Comparison of ENCODE assay signal across 12 mouse cellular contexts in the genomic region with DNA sequence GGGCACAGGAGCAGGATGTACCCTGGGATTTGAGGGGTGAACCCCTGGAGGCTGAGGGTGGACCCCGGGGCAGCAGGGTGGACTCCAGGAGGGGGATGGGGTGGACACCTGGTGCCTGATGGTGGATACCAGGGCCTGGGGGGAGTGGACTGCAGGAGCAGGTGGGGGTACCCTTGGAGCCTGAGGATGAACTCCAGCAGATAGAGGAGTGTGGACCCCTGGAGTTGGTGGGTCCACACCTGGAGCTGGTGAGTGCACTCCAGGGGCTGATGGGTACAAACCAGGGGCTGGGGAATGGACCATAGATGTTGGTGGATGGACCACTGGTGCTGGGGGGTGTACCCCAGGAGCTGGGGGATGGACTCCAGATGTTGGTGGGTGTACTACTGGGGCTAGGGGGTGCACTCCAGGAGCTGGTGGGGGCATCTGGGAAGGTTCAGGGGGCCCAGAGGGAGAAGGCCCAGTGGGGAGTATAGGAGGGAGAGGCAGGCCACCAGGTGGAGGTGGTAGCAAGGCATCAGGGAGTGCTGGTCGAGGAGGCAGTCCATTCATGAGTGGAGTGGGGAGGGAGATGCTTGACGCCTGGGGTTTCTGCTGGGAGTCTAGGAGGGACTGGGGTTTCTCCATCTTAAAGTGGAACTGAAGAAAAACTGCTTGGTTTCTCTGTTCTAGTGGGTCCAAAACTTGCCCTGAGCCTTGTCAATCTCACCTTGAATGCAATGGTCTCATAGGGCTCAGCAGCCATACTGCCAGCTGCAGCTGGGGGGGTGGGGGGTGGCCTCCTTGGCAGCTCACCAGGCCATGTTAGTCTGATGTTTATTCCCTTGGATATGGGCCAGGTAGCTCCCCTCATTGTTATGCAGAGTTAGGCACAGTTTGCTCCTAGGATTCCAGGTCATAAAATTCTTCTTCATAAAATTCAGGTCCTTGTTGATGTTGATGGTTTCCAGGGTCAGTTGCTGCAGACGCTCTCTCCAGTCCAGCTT.
DNase-seq lines count a peak whose midpoint lies in the region; ATAC-seq and TF ChIP-seq lines count a peak whose summit lies in the region.
"Had no signal": no experiment of that assay in that cellular context is flagged by ENCODE, and none has a peak within 500 bp of the region (broad histone marks: within the 10 kb centered on the region; RNA-seq: fewer than 3 reads in every experiment).

No protein-coding gene starts in this region.

- TF ChIP-seq CTCF in forebrain, postnatal 0 days (IDR thresholded peaks at IDR 0.05; ENCODE audit: low read depth) = no peak
- TF ChIP-seq CTCF in kidney, postnatal 0 days (IDR thresholded peaks at IDR 0.05; ENCODE audit: low read depth) = no peak

- H3K27ac ChIP-seq in forebrain, embryonic 11.5 days (ENCODE audit: low read depth, low read length) = no peak overlapping the region
- H3K27ac ChIP-seq in forebrain, postnatal 0 days (ENCODE audit: low read depth, low read length) = no peak overlapping the region
- no peak overlapping the region for H3K27ac ChIP-seq in kidney, postnatal 0 days
- H3K27ac ChIP-seq in limb, embryonic 13.5 days = peak overlapping the region; percentile 6; the same call in 1 of the 2 replicates
- H3K27ac ChIP-seq: liver, embryonic 14.5 days had no signal

- no peaks in the 10 kb centered on the region for H3K4me1 ChIP-seq in forebrain, embryonic 11.5 days (replicated peaks; ENCODE audit: control insufficient read depth, insufficient read depth, low read length)
- H3K4me1 ChIP-seq in forebrain, postnatal 0 days (ENCODE audit: insufficient read depth) = no peaks in the 10 kb centered on the region
- no peaks in the 10 kb centered on the region for H3K4me1 ChIP-seq in kidney, postnatal 0 days (replicated peaks; ENCODE audit: insufficient read depth, low read length)
- H3K4me1 ChIP-seq in limb, embryonic 13.5 days = peaks cover 11% of the 10 kb centered on the region

- peak; percentile 39; the same call in 1 of the 2 replicates for ATAC-seq in forebrain, embryonic 11.5 days (replicated peaks; ENCODE audit: low FRiP score)
- ATAC-seq in forebrain, postnatal 0 days = no peak
- peak; percentile 61 for ATAC-seq in kidney, postnatal 0 days (replicated peaks; ENCODE audit: low FRiP score, low read depth)
- peak; percentile 66; the same call in 1 of the 2 replicates for ATAC-seq in limb, embryonic 13.5 days (ENCODE audit: low FRiP score, low read depth)
- ATAC-seq: intestine, postnatal 0 days had no signal

- H3K9me3 ChIP-seq in forebrain, embryonic 11.5 days (ENCODE audit: control insufficient read depth, low read length) = no peaks in the 10 kb centered on the region
- no peaks in the 10 kb centered on the region for H3K9me3 ChIP-seq in forebrain, postnatal 0 days (ENCODE audit: low read length)
- H3K9me3 ChIP-seq in kidney, postnatal 0 days (replicated peaks; ENCODE audit: low read length) = no peaks in the 10 kb centered on the region
- no peaks in the 10 kb centered on the region for H3K9me3 ChIP-seq in limb, embryonic 13.5 days

- H3K4me3 ChIP-seq in forebrain, embryonic 11.5 days (ENCODE audit: low read depth, low read length) = no peak overlapping the region
- H3K4me3 ChIP-seq in forebrain, postnatal 0 days (ENCODE audit: low read depth, low read length) = no peak overlapping the region
- H3K4me3 ChIP-seq in kidney, postnatal 0 days (replicated peaks; ENCODE audit: low read depth, low read length) = no peak overlapping the region
- no peak overlapping the region for H3K4me3 ChIP-seq in limb, embryonic 13.5 days

- H3K4me2 ChIP-seq in forebrain, embryonic 11.5 days (ENCODE audit: low read depth, low read length, severe bottlenecking) = no peak overlapping the region
- H3K4me2 ChIP-seq in forebrain, postnatal 0 days (ENCODE audit: low read depth) = no peak overlapping the region
- no peak overlapping the region for H3K4me2 ChIP-seq in kidney, postnatal 0 days (ENCODE audit: low read length)
- no peak overlapping the region for H3K4me2 ChIP-seq in limb, embryonic 13.5 days (replicated peaks)

- intact Hi-C loops in left cerebral cortex, postnatal 4 days (cut with DNase I) = no loop called here

- no peak overlapping the region for H3K9ac ChIP-seq in forebrain, embryonic 11.5 days (ENCODE audit: low read length)
- H3K9ac ChIP-seq in forebrain, postnatal 0 days = no peak overlapping the region
- H3K9ac ChIP-seq in kidney, postnatal 0 days (ENCODE audit: low read depth, low read length) = no peak overlapping the region
- H3K9ac ChIP-seq in limb, embryonic 13.5 days = no peak overlapping the region
- H3K9ac ChIP-seq: liver, embryonic 14.5 days had no signal

- DNase-seq in forebrain, embryonic 11.5 days (ENCODE audit: low spot score) = no peak
- no peak for DNase-seq in forebrain, postnatal 0 days
- no peak for DNase-seq in kidney, postnatal 0 days (ENCODE audit: low spot score)
- DNase-seq in kidney, postnatal 10 days = no peak
- DNase-seq in ZHBTc4 (ENCODE audit: low read depth, low spot score) = peak; percentile 21
- no peak for DNase-seq in layer of hippocampus, adult 8-10 months (ENCODE audit: low spot score in 2 of 2)
- DNase-seq in left cerebral cortex, postnatal 4 days = no peak
- DNase-seq: retina, postnatal 1 day; thymus, postnatal 14 days had no signal

- no peaks in the 10 kb centered on the region for H3K36me3 ChIP-seq in forebrain, embryonic 11.5 days (ENCODE audit: control insufficient read depth, insufficient read depth, low read length)
- no peaks in the 10 kb centered on the region for H3K36me3 ChIP-seq in forebrain, postnatal 0 days (ENCODE audit: insufficient read depth)
- no peaks in the 10 kb centered on the region for H3K36me3 ChIP-seq in kidney, postnatal 0 days (ENCODE audit: insufficient read depth, low read length)
- no peaks in the 10 kb centered on the region for H3K36me3 ChIP-seq in limb, embryonic 13.5 days

- no peaks in the 10 kb centered on the region for H3K27me3 ChIP-seq in forebrain, embryonic 11.5 days (ENCODE audit: control insufficient read depth, insufficient read depth, low read length)
- H3K27me3 ChIP-seq in forebrain, postnatal 0 days (ENCODE audit: insufficient read depth, low read length) = no peaks in the 10 kb centered on the region
- no peaks in the 10 kb centered on the region for H3K27me3 ChIP-seq in kidney, postnatal 0 days (ENCODE audit: insufficient read depth, low read length)
- H3K27me3 ChIP-seq in limb, embryonic 13.5 days = no peaks in the 10 kb centered on the region

- WGBS in forebrain, embryonic 11.5 days = 77% methylated on average over 4 of the region's 4 CpGs
- 71% methylated on average over 4 of the region's 4 CpGs for WGBS in forebrain, postnatal 0 days
- 62% methylated on average over 4 of the region's 4 CpGs for WGBS in kidney, postnatal 0 days
- WGBS in limb, embryonic 13.5 days = 52% methylated on average over 4 of the region's 4 CpGs
